In the genomic region with DNA sequence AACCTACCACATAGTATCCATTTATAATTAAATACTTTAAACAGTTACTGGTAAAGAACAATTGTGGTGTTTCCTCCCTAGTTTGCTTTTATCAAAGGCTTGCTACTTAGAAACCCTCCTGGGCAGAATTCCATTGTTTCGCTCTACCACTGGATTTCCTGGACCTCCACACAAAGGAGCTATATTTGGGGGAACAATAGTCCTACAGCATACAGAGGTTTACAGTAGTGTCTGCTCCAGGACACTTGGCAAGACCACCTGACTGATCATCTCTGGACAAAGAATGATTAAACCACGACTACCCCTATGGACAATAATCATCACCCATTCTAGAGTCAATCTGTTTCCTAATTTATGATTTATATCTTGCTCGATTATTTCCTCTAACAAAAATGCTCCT, we compare ENCODE assay signal across 24 mouse cellular contexts.
"Had no signal": no experiment of that assay in that cellular context is flagged by ENCODE, and none has a peak within 500 bp of the region (broad histone marks: within the 10 kb centered on the region; RNA-seq: fewer than 3 reads in every experiment).

No protein-coding gene starts in this region.

- H3K4me1 ChIP-seq: forebrain, embryonic 15.5 days; limb, embryonic 13.5 days; limb, embryonic 15.5 days had no signal

- H3K36me3 ChIP-seq: forebrain, embryonic 15.5 days; heart, embryonic 13.5 days; heart, embryonic 15.5 days; hindbrain, embryonic 13.5 days; hindbrain, embryonic 15.5 days; intestine, embryonic 15.5 days; kidney, embryonic 15.5 days; limb, embryonic 13.5 days; limb, embryonic 15.5 days had no signal

- H3K27me3 ChIP-seq: forebrain, embryonic 15.5 days; heart, embryonic 13.5 days; heart, embryonic 15.5 days; hindbrain, embryonic 13.5 days; hindbrain, embryonic 15.5 days; intestine, embryonic 15.5 days; kidney, embryonic 15.5 days; limb, embryonic 13.5 days; limb, embryonic 15.5 days had no signal

- H3K4me2 ChIP-seq: forebrain, embryonic 15.5 days; heart, embryonic 11.5 days; heart, embryonic 13.5 days; heart, embryonic 15.5 days; hindbrain, embryonic 13.5 days; hindbrain, embryonic 15.5 days; intestine, embryonic 15.5 days; kidney, embryonic 15.5 days; limb, embryonic 13.5 days; limb, embryonic 15.5 days had no signal

- H3K27ac ChIP-seq: forebrain, embryonic 15.5 days; heart, embryonic 13.5 days; hindbrain, embryonic 13.5 days; hindbrain, embryonic 15.5 days; hindbrain, postnatal 0 days; intestine, embryonic 15.5 days; kidney, embryonic 15.5 days; kidney, postnatal 0 days; limb, embryonic 13.5 days; limb, embryonic 15.5 days had no signal

- DNase-seq: forebrain, postnatal 0 days; gastrocnemius, postnatal 14 days; gastrocnemius, postnatal 36 days; heart, adult 18-20 months; heart, postnatal 36 days; kidney, adult 11 months; kidney, adult 2 months; kidney, adult 9 months; kidney, postnatal 25 days; layer of hippocampus, adult 9-11 months; layer of hippocampus, postnatal 36 days; left cerebral cortex, postnatal 4 days had no signal

- H3K9me3 ChIP-seq: forebrain, embryonic 15.5 days; heart, embryonic 13.5 days; heart, embryonic 15.5 days; hindbrain, embryonic 13.5 days; hindbrain, embryonic 15.5 days; intestine, embryonic 15.5 days; kidney, embryonic 15.5 days; limb, embryonic 15.5 days had no signal

- ATAC-seq: forebrain, embryonic 15.5 days; forebrain, postnatal 0 days; hindbrain, postnatal 0 days; intestine, embryonic 15.5 days had no signal

- H3K9ac ChIP-seq: forebrain, embryonic 15.5 days; forebrain, postnatal 0 days; heart, embryonic 13.5 days; heart, embryonic 15.5 days; hindbrain, embryonic 13.5 days; hindbrain, embryonic 15.5 days; intestine, embryonic 15.5 days; kidney, embryonic 15.5 days; limb, embryonic 13.5 days; limb, embryonic 15.5 days had no signal

- H3K4me3 ChIP-seq: forebrain, embryonic 15.5 days; heart, embryonic 13.5 days; heart, embryonic 15.5 days; hindbrain, embryonic 13.5 days; hindbrain, embryonic 15.5 days; intestine, embryonic 15.5 days; kidney, embryonic 15.5 days; limb, embryonic 13.5 days; limb, embryonic 15.5 days had no signal
